ENCODE assay signal across 19 mouse cellular contexts in genomic region chr2:34902731-34903130, GRCm38 (mm10). TPM values are rescaled to one million over a fixed set of nuclear protein-coding genes. Genes with fewer than 3 reads are reported as not detected.
DNase-seq lines count a peak whose midpoint lies in the region; ATAC-seq and TF ChIP-seq lines count a peak whose summit lies in the region.
"Had no signal": no experiment of that assay in that cellular context is flagged by ENCODE, and none has a peak within 500 bp of the region (broad histone marks: within the 10 kb centered on the region; RNA-seq: fewer than 3 reads in every experiment).

No protein-coding gene starts in this region.

- H3K36me3 ChIP-seq in liver, adult 2 months (ENCODE audit: control insufficient read depth, insufficient read depth, low read length), result no peaks in the 10 kb centered on the region
- H3K36me3 ChIP-seq in liver, embryonic 12.5 days, result peaks cover 41% of the 10 kb centered on the region
- no peaks in the 10 kb centered on the region for H3K36me3 ChIP-seq in forebrain, embryonic 11.5 days (ENCODE audit: control insufficient read depth, insufficient read depth, low read length)
- H3K36me3 ChIP-seq: limb, embryonic 13.5 days; neural tube, embryonic 15.5 days; stomach, embryonic 15.5 days had no signal

- no peaks in the 10 kb centered on the region for H3K79me2 ChIP-seq in liver, adult 2 months (ENCODE audit: control insufficient read depth, insufficient read depth, low read length)

- no peaks in the 10 kb centered on the region for H3K9me3 ChIP-seq in liver, embryonic 12.5 days (replicated peaks)
- no peaks in the 10 kb centered on the region for H3K9me3 ChIP-seq in forebrain, embryonic 11.5 days (ENCODE audit: control insufficient read depth, low read length)
- H3K9me3 ChIP-seq: heart, embryonic 13.5 days; limb, embryonic 13.5 days; midbrain, embryonic 10.5 days; neural tube, embryonic 15.5 days; stomach, embryonic 15.5 days had no signal

- no peak for TF ChIP-seq CTCF in liver, adult 2 months (IDR thresholded peaks at IDR 0.05; ENCODE audit: low read depth, low read length)

- H3K9ac ChIP-seq in liver, adult 2 months (ENCODE audit: low read depth, low read length), result peak overlapping the region; percentile 4; the same call in 1 of the 2 replicates
- no peak overlapping the region for H3K9ac ChIP-seq in liver, embryonic 12.5 days
- H3K9ac ChIP-seq in forebrain, embryonic 11.5 days (ENCODE audit: low read length), result no peak overlapping the region
- H3K9ac ChIP-seq: heart, embryonic 13.5 days; limb, embryonic 13.5 days; liver, postnatal 0 days; neural tube, embryonic 15.5 days; stomach, embryonic 15.5 days had no signal

- H3K4me1 ChIP-seq in liver, adult 2 months (ENCODE audit: control insufficient read depth, insufficient read depth, low read length), result peaks cover 10% of the 10 kb centered on the region; the same call in 1 of the 2 replicates
- peaks cover 45% of the 10 kb centered on the region for H3K4me1 ChIP-seq in liver, embryonic 12.5 days
- H3K4me1 ChIP-seq in forebrain, embryonic 11.5 days (replicated peaks; ENCODE audit: control insufficient read depth, insufficient read depth, low read length), result peaks cover 2% of the 10 kb centered on the region; the same call in 1 of the 2 replicates

- 42% methylated on average over 6 of the region's 6 CpGs for WGBS in liver, adult 2 months
- 86% methylated on average over 6 of the region's 6 CpGs for WGBS in liver, embryonic 12.5 days (ENCODE audit: insufficient replicate concordance)
- 87% methylated on average over 6 of the region's 6 CpGs for WGBS in forebrain, embryonic 11.5 days

- no peaks in the 10 kb centered on the region for H3K27me3 ChIP-seq in liver, adult 2 months (ENCODE audit: control insufficient read depth, insufficient read depth, low read length)
- no peaks in the 10 kb centered on the region for H3K27me3 ChIP-seq in liver, embryonic 12.5 days (replicated peaks)
- H3K27me3 ChIP-seq in forebrain, embryonic 11.5 days (ENCODE audit: control insufficient read depth, insufficient read depth, low read length), result no peaks in the 10 kb centered on the region
- H3K27me3 ChIP-seq: neural tube, embryonic 15.5 days; stomach, embryonic 15.5 days had no signal

- H3K4me2 ChIP-seq in liver, embryonic 12.5 days, result no peak overlapping the region
- H3K4me2 ChIP-seq in forebrain, embryonic 11.5 days (ENCODE audit: low read depth, low read length, severe bottlenecking), result no peak overlapping the region
- H3K4me2 ChIP-seq: heart, embryonic 13.5 days; limb, embryonic 13.5 days; neural tube, embryonic 15.5 days; stomach, embryonic 15.5 days had no signal

- no peak for TF ChIP-seq POLR2A in liver, adult 2 months (IDR thresholded peaks at IDR 0.05; ENCODE audit: extremely low read depth, insufficient read depth, low read length)

- no peak overlapping the region for H3K4me3 ChIP-seq in liver, adult 2 months (ENCODE audit: insufficient read depth, low read depth, low read length)
- H3K4me3 ChIP-seq in liver, embryonic 12.5 days, result no peak overlapping the region
- no peak overlapping the region for H3K4me3 ChIP-seq in forebrain, embryonic 11.5 days (ENCODE audit: low read depth, low read length)
- H3K4me3 ChIP-seq: heart, embryonic 13.5 days; limb, embryonic 13.5 days; midbrain, embryonic 10.5 days; neural tube, embryonic 15.5 days; stomach, embryonic 15.5 days had no signal

- ATAC-seq in cerebellum, adult (ENCODE audit: insufficient number of reproducible peaks, low FRiP score, low TSS enrichment), result no peak
- ATAC-seq in liver, embryonic 12.5 days, result no peak
- ATAC-seq in forebrain, embryonic 11.5 days (replicated peaks; ENCODE audit: low FRiP score), result no peak
- ATAC-seq: hindbrain, postnatal 0 days; liver, postnatal 0 days had no signal

- H3K27ac ChIP-seq in liver, adult 2 months (replicated peaks; ENCODE audit: insufficient read depth, low read depth, low read length), result peak overlapping the region; percentile 67
- no peak overlapping the region for H3K27ac ChIP-seq in liver, embryonic 12.5 days
- no peak overlapping the region for H3K27ac ChIP-seq in forebrain, embryonic 11.5 days (ENCODE audit: low read depth, low read length)
- H3K27ac ChIP-seq: heart, embryonic 13.5 days; hindbrain, postnatal 0 days; limb, embryonic 13.5 days; midbrain, embryonic 10.5 days; neural tube, embryonic 15.5 days; stomach, embryonic 15.5 days had no signal

- DNase-seq in cerebellum, adult 11-12 months, result peak; percentile 46
- DNase-seq in liver, adult 2 months (ENCODE audit: extremely low read depth, low read depth, low spot score), result peak; percentile 52
- peak; percentile 40 for DNase-seq in kidney, postnatal 14 days
- peak; percentile 59 for DNase-seq in lung, postnatal 36 days
- DNase-seq in forebrain, embryonic 11.5 days (ENCODE audit: low spot score), result no peak
- DNase-seq in right cerebral cortex, postnatal 4 days, result no peak
- DNase-seq: adrenal gland, postnatal 10 days; heart, postnatal 4 days; liver, postnatal 0 days; spleen, adult 18-20 months; thymus, postnatal 36 days had no signal

RNA-seq across cellular contexts. Expression of gene Phf19, which starts 11.1 kb away (rescaled TPM):
- 0.20 and 0.55 TPM in 2 replicates for total RNA-seq in liver, adult 2 months (2014; rRNA removed)
- 0.21 and 0.61 TPM in 2 replicates for polyA plus RNA-seq in liver, adult 2 months (2012; rRNA removed)
- polyA plus RNA-seq in liver, embryonic 12.5 days (2016; fragmentation: Nextera tagmentation; extraction: Ambion mirVana), result 3.1 and 3.7 TPM in 2 replicates
- polyA plus RNA-seq in forebrain, embryonic 11.5 days (2014; fragmentation: Nextera tagmentation; extraction: Ambion mirVana), result 4.4 and 6.5 TPM in 2 replicates

RNA-seq across cellular contexts. Expression of gene Psmd5, which starts 28.0 kb away (rescaled TPM):
- 31.1 and 32.7 TPM in 2 replicates for total RNA-seq in liver, adult 2 months (2014; rRNA removed)
- 15.1 and 18.1 TPM in 2 replicates for polyA plus RNA-seq in liver, adult 2 months (2012; rRNA removed)
- 103 and 109 TPM in 2 replicates for polyA plus RNA-seq in liver, embryonic 12.5 days (2016; fragmentation: Nextera tagmentation; extraction: Ambion mirVana)
- 117 and 127 TPM in 2 replicates for polyA plus RNA-seq in forebrain, embryonic 11.5 days (2014; fragmentation: Nextera tagmentation; extraction: Ambion mirVana)

RNA-seq across cellular contexts. Expression of gene Cutal, which starts 28.5 kb away (rescaled TPM):
- 48.2 and 48.6 TPM in 2 replicates for total RNA-seq in liver, adult 2 months (2014; rRNA removed)
- polyA plus RNA-seq in liver, adult 2 months (2012; rRNA removed), result 341 and 358 TPM in 2 replicates
- polyA plus RNA-seq in liver, embryonic 12.5 days (2016; fragmentation: Nextera tagmentation; extraction: Ambion mirVana), result 2.2 and 2.3 TPM in 2 replicates
- polyA plus RNA-seq in forebrain, embryonic 11.5 days (2014; fragmentation: Nextera tagmentation; extraction: Ambion mirVana), result not detected in 2 replicates

RNA-seq across cellular contexts. Expression of gene Traf1, which starts 58.8 kb away (rescaled TPM):
- 0.55 and 1.2 TPM in 2 replicates for total RNA-seq in liver, adult 2 months (2014; rRNA removed)
- 0.75 and 1.2 TPM in 2 replicates for polyA plus RNA-seq in liver, adult 2 months (2012; rRNA removed)
- 0.12 and 0.27 TPM in 2 replicates for polyA plus RNA-seq in liver, embryonic 12.5 days (2016; fragmentation: Nextera tagmentation; extraction: Ambion mirVana)
- 0.33 and 0.37 TPM in 2 replicates for polyA plus RNA-seq in forebrain, embryonic 11.5 days (2014; fragmentation: Nextera tagmentation; extraction: Ambion mirVana)

Comparison
In these comparisons a context has a peak if more than half of its experiments do, and no peak if none do; other contexts are left out.
1. RNA of gene Cutal, which starts 28.5 kb away (polyA plus RNA-seq): 341 to 358 TPM in liver, adult 2 months; 2.2 to 2.3 TPM in liver, embryonic 12.5 days and not detected in forebrain, embryonic 11.5 days; every median in the first group is over 100 times any median in the second.
2. DNase-seq: peak in cerebellum, adult 11-12 months (single experiment), liver, adult 2 months (single experiment), kidney, postnatal 14 days (single experiment) and lung, postnatal 36 days (single experiment); none in forebrain, embryonic 11.5 days (single experiment) and right cerebral cortex, postnatal 4 days (single experiment).